Mouse (Mus musculus) kidney, postnatal 36 days (tissue): ENCODE measurements around the gene Cdh10.
A peak's percentile ranks its signal among the peaks of the same experiment; 100 is the strongest.

Experiments used
- DNase-seq, 2 experiments: peaks; one replicate each; pipeline ENCODE4 v3.0.0; 2021 to 2022; ENCODE audit warnings: mixed read lengths in 2 of 2

Gene Cdh10

DNA sequence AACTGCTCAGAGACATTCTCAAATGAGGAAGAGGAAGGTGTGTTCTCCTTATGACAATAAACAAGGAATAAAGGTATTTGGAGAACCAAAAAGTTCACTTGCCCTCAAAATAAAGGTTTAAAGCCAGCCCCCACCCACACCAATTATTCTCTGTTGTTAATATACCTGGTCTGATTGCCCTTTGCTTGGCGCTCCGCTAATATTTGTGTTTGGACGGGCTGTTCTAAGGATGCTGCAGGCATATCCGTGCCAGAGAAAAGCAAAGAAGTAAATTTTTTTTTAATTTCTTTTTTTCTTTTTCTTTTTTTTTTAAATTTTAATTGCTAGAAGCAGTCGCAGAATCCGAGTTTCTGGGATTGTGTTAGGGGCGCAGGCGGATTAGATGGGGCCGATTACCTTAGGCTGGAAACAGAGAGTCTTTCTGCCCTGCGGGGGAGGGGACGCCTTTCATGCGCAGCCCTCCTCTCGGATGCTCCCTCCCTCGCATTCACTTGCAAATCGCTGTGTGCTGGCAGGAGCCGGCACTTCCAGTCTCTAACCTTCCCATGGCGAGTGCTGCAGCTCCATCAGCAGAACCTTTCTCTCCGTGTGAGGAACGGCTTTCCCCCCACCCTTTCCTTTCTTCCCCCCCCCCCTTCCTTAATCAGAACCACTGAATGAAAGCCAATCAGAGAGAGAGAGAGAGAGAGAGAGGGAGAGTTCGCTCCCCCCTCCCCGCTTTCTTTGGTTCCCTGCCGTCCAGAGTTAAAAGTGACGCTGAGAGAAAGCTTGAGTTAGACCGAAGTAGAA is at the start of gene Cdh10:
Gene Cdh10, plus strand, starts transcription at position 763 of the 789 bp plus-strand sequence.
- DNase-seq, result no peak

DNA sequence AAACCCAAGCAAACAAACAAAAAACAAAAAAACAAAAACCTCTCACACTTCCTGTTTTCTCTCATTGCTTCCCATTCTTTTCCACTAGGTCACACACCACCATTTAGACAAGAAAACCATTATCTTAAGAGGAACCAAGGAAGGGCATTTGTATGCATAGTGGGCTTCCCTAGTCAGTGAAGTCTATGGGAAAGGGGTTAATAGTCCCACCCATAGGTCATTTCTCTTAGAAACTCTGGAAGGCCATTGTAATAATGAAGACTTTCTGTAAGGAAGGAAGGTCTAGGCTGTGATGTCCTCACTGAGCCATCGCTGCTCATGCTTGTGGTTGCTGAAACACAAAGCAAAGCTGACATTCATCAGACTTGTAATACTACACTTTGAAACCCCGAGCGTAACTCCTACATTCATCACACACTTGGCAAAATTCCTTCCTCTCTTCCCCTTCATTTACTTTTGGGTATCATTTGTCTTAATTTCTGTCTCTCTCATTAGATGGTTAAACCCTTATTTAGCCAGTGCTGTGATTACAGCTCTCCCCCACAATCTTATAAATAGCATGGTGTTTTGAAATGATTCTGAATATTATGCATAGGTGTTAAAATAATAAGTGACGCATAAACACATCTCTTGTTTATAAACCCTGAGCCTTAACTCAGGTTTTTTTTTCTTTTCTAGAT is 9.5 kb upstream of the Cdh10 start:
- no peak for DNase-seq

DNA sequence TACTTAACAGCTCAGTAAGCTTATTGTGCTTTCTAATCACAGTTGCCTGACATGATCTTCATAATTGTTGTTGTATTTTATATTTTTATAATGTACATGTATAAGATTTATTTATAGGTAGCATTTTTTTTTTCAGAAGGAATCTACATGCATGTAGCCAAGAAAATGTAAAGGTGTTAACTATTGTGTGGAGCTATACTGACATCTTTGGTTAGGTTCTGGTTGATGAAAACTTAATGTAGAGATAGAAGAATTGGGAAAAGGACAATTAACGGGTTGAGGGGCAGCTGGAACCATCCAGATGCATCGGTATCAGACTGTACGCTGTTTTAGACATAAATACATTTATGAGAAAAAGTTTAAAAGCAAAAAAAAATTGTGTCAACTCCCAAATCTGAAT is 1.0 kb upstream of the Cdh10 start:
- DNase-seq, result no peak

DNA sequence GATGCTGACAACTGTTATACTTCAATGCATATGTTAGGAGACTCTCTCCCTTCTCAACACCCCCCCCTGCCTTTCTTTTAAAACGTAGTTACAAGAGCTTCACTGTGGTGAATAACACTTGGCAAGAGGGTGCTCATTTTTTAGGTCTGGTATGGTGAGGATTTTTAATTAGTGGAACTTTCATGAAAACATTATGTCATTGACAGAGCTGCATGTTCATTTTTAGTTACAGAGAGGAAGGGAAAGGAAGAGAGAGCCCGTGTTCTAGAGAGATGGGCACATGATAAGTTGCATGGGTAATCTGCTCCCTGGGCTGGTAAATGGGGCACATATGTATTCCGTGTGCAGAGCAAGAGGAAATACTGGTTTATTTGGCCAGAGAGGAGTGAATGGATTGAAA is 1.5 kb downstream of the Cdh10 start:
- no peak for DNase-seq

DNA sequence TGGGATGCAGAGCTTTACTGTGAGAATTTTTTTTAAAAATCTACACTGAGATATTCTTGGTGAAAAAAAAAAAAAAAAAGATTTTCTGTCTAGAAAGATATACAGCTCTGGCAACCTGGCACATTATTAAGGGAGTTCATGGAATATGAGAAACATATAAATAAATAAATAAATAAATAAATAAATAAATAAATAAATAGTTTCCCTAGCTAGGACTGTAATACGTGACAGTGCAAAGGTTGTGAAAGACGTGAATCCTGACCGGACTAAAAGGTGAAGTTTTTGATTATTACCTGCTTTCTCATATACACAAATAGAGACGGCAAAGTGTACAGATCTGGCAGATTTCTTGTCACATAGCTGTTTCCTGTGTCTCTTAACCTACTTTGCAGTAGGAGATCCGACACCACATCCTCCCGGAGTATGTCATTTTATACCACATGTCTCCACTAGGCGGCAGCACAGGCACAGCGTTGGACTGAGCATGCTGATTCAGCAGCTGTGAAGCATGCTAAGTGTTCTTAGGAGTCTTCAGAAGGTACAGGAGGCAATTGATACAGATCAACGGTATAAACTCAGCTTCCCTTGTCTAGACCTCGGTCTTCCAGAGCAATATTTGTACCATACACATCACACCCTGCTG is 2.5 kb downstream of the Cdh10 start:
- DNase-seq, result peak; percentile 45 to 84

DNA sequence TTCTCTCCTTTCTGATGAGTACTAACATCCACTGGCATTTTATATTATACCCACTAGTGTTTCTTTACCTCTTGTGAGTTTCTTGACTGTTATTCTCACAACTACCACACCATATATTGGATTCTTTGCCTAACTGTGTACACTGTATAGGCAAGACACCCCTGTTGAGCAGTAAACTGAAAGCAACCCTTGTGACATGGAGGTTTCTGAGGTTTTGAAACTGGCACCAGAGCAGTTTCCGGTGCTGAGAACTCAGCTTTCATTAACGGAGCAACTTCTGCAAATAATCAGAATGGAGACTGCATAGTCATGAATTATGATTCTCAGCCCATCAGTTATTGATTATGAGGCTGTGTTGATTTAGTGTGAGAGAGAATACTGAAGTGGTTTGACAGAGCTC is 4.7 kb downstream of the Cdh10 start:
- no peak for DNase-seq

DNA sequence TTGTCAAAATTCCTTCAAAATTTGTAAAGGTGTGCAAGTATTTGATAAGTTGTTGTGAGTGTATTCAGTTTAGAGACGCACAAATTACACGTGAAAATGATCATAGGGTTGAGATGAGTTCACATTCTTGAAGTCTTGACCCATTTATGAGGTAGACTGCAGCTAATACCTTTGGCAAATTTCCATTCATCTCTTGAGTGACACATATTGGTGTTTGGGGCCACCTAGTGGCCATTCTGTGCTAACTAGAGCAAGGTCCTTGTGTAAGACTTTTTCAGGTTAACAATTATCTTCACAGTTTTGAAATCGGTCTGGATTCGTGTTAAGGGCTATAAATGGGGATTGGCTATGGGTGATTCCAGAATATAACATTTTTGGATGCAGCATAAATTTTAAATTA is 13.5 kb downstream of the Cdh10 start:
- peak; percentile 37 to 73 for DNase-seq

DNA sequence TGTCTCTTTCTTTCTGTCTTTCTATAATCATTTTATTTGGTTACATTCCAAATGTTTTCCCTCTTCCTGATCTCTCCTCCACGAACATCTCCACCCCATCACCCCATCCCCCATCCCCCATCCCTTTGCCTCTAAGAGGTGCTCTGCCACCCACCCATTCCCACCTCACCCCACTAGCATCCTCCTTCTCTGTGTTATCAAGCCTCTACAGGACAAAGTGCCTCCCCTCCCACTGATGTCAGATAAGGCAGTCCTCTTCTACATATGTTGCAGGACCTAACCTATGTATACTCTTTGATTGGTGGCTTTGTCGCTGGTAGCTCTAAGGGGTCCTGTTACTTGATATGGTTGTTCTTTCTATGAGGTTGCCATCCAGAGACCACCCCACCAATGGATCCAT is 23.0 kb downstream of the Cdh10 start:
- DNase-seq, result no peak

DNA sequence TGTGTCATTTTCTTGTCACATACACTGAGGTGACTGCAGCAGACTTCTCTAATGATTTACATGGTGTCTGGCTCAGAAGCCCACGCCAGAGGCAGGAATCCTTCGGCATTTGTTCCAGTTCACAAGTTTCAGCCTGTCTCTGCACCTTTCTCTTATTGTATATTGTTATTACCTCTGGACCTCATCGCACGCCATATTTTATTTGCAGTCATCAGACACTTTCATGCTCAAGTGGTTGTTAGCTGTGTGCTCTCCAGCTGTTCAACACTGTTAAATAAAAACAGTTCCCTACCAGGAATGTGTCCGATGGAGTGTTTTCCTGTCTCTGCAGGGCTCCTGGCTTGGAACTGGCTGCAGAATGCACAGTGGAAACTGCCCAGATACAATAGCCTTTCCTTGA is 26.1 kb downstream of the Cdh10 start:
- DNase-seq, result no peak

DNA sequence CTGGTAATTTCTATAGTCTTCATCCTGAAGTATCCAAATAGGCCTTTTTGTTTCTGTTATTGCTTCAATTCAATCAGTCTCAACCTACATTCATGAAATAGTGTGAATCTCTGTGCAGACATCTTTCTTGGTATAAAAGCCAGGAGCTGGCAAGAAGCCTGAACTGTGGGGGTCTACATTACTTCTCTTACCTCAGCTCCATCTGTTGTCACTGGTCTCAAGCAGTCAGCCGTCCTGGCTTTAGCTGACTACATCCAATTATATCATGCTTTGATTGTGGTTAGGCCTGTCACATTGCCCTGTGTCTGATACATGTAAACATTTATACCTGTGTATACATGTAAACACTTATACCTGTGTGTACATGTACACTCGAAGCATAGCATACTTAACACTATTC is 31.8 kb downstream of the Cdh10 start:
- DNase-seq, result no peak

DNA sequence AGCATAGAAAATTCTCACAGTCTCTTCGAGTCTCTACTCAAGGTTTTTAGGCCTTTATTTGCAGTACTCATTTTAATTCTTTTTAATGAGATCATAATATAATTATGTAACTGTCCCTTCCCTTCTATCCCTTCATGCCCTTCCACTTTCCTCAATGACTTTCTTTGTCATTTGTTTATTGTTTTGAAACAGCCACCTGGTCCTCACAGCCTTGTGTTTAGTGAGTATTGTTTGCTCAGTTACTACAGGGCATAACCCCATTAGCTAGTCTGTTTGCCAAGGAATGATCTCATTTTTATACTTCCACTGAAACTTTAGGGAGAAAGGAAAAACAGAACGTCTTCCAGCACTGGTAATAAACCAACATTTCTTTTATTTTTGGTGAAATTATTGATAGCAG is 39.4 kb downstream of the Cdh10 start:
- DNase-seq, result no peak

DNA sequence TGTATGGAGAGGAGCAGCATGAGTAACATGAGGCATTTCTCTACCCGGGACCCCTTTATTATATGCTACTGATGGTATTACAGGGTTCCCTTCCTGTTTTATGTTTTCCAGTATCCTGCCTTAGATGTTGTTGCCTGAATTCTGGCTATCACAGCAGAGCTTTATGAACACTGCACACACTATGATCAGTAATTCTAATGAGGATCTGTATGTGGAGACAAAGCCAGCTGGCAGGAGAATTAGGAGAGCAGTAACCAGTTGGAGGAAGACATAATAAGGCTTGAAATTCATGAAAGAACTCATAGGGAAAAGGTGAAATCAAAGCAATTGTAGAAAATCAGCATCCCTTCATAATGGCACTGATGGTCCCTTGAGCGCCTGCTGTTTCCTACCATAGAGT is 51.1 kb downstream of the Cdh10 start:
- DNase-seq, result no peak

DNA sequence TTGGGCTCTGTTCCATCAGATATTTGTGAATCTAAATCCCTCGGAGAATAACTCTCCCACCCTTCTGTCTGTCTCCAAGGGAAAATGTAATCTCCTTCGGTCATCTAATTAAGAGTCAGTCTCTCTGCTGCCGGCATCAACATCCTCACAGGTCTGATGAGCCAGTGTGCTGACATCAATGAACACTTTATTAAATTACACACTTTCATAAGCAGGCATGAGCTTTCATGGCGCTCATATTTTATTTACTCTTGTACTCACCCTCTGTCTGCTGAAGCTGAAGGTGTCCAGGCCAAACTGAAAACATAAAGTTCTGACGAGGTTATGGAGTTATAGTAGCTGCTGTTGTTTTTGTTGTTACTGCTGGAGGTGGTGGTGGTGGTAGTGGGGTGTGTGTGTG is 62.7 kb downstream of the Cdh10 start:
- no peak for DNase-seq

DNA sequence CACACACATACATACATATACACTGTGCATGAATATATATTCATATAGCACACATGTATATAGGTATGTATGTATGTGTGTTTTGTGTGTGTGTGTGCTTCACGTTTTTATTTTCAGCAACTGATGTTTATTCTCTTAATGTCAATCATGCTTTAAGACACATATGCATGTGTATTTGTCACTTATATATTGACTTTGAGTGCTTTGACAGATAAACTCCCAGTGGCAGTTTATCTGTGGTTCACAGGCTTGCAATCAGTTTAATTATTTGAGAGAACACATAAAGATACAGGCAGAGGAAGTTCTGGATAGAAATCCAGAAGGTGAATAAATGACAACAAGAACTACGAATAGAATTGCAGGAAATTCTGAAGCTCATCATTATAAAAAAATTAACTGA is 67.9 kb downstream of the Cdh10 start:
- DNase-seq, result no peak

DNA sequence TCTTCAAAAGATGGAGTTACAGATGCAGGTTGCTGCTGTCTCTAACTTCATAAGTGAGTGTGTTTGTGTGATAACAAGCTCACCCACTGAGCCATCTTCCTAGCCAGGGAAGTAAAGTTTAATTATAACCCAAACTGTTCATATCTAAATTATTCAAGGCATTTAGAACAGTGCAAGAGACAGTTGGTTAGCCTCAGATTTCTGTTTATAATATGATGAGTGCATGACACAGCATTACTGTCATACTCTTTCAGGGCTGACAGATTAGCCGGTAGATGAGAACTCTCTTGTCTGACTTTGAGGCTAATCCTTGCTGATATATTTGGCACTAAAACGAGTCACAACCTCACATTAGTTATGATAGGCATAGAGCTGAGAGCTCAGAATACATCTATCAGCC is 70.2 kb downstream of the Cdh10 start:
- DNase-seq, result no peak

DNA sequence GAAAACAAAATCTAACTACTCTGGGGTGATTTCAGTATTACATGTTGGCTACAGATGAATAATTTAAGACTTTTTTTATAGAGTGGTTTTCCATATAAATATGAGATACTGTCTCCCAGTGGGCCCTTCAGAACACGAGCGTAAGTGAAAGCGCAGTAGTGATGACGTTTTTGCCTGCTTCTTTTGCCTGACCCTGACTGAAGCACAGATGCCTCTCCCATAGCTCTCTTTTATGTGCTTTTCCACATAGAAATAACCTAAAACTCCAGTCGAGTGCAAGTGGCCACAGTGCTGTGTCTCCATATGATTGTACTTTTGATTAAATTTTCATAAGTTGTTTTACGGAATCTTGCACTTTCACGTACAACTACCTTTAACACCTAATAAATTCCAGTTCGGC is 71.6 kb downstream of the Cdh10 start:
- no peak for DNase-seq

DNA sequence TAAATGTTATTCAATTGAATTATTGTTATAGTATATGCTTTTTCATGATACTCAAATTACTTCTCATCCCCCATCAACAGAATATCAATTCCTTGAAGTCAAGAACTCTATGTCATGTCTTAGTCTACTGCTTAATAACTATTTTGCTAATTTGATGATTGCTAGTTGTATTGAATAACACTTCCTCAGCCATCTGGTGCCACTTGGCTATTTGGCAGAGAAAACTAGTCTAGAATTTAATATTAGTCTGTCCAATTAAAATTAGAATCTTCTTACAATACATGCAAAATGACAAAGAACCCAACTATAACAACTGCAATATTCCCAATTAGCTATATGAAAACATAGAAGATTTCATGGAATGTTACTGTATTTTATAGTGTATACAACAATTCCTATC is 82.0 kb downstream of the Cdh10 start:
- DNase-seq, result no peak

DNA sequence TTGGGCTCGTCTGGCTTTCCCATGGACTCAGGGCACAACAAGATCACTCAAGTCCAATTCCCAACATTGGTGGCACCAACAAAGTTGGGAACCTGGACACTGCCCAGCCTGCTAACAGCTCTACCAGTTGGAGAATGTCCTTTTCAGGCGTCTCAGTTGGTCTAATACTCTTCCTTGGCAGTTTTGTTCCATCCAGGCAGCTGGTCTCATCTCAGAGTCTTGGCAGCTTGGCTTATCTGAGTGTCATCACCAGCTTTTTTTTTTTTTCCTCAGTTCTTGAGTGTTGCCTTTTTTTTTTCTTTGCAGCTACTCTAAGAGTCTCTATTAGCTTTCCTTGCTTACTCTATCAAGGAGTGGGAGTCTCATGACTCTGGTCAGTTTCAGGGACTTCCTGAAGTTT is 85.4 kb downstream of the Cdh10 start:
- DNase-seq, result no peak

DNA sequence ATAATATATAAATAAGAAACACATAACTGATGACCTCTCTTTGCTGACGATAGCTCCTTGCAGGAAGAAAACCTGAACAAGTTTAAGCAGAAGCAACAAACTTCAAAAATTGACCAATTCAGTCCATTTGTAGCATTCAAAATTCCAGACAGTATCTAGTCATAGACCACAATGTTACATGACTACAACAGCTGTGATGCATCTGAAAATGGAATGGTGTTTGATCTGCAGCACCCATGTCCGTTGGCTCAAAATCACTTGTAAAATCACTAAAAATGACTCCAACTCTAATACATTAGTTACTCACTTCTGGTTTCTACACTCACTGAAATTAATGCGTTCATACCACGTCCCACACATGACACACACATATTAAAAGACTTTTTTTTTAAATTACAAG is 91.9 kb downstream of the Cdh10 start:
- no peak for DNase-seq

DNA sequence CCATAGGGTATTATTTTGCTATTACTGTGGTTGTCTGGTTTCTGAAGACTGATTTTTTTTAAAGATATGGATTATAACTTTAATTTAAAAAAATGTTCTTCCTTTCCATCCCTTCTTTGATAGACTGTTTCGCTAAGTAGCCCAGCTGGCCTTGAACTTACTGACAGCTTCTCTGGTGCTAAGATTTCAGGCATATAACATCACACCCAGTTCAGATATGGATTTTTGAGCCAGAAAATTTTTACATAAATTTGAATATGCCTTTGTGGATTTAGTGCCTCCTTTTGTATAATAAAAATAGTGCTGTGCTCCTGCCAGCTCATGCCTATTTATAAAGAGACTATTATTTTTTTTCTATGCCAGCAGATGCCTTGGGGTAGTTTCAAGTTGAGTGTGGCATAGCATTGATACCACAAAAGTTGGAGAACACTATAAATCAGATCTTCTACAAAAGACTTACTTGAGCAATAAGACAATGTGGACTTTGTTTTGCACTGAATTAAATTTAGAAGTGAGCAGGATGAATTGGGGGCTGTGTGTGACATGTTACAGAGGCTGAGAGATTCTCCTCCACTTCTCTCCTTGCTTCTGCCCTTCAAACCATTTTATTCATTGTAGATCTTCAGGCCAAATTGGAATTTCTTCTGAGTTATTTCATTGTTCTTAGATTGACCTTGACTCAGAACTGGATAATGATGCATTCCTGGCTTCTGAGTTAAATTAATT is 106.8 kb downstream of the Cdh10 start:
- DNase-seq, result no peak

DNA sequence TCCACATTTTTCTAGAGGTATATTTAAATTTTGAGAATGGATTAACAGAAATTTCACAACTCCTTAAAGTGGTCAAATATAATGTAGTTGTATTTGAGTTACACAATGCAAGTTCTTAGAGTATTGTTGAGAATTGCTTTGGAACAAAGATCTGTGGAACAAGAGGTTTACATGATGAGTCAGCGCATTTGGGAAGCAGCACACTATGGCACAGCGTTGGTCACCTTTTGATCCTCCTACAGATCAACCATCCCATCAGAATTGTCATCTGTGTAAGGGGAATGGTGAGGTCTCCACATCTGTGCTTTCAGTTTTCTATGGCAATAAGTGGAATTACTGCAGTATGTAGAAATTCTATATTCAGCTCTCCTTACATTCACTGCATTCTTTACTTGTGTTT is 108.2 kb downstream of the Cdh10 start:
- DNase-seq, result no peak

DNA sequence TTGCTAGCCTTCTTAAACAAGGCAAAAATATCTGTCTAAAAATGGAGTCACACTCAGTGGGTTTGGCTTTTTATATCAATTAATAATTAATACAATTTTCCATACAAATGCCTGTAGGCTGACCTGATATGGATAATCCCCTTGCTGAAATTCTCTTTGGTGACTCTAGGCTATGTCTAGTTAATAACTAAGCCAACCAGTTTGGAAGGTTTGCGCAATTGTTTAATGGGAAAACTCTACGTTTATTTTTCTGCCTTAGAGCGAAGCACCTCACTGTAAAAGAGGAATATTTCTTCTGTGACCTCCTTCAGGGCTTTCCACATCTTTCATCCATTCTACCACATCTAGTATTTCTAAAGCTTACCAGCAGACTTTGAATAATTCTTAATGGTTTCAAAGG is 133.5 kb downstream of the Cdh10 start:
- no peak for DNase-seq

DNA sequence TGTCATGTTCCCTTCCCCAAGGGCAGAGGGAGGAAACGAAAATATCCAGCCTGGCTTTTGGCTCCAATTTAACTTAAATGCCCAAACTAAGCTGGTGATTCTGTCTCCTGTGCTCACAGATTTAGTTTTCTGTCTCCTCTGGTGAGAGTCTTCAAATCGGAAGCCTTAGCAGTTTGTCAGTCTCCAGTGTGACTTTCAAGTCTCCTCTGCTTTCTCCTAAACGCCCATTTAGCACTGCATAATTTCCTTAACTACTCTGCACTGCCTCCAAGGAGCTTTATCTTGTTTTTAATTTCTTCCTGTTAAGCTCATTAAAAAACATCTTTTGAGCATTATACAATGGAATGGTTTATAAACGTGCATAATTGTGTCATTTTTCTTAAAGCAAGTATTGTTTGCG is 156.3 kb downstream of the Cdh10 start:
- DNase-seq, result no peak

DNA sequence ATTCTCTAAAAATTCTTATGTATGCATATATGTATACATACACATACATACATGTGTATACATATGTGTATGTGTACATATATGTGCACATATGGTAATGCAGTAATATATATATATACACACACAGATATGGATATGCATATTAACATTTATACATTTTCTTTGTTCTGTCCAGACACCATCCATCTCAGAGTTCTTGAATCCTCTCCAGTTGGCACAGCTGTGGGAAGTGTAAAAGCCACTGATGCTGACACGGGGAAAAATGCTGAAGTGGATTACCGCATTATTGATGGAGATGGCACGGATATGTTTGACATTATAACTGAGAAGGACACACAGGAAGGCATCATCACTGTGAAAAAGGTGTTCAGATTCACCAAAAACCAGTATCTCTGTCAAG is 166.1 kb downstream of the Cdh10 start:
- DNase-seq, result no peak
